Mouse (Mus musculus) hindbrain, embryonic 14.5 days (tissue): ENCODE data around the gene Ndufs1. TPM values are rescaled to one million over a fixed set of nuclear protein-coding genes. Genes with fewer than 3 reads are reported as not detected.
A peak's percentile ranks its signal among the peaks of the same experiment; 100 is the strongest.

Experiments
- ATAC-seq: fragments of 200-750 bp; cut with Nextera tagmentation; 2 replicates; pipeline ENCODE4 v1.8.0; 2017; ENCODE audit warnings: moderate number of reproducible peaks, mild to moderate bottlenecking, moderate TSS enrichment, moderate library complexity; ENCODE audit not compliant: low FRiP score
- DNase-seq: peaks from one replicate; pipeline ENCODE4 v3.0.0-alpha.2; 2015; ENCODE audit warnings: low spot score
- H3K27ac ChIP-seq: fragments of 300-500 bp; sonication (generic); 2 replicates; pipeline ENCODE4 v1.5.1; 2014; ENCODE audit warnings: mild to moderate bottlenecking, moderate library complexity
- H3K27me3 ChIP-seq: fragments of 300-500 bp; sonication (generic); 2 replicates; pipeline ENCODE4 v1.6.1; 2014; ENCODE audit warnings: mild to moderate bottlenecking, low read length, mixed read lengths; ENCODE audit not compliant: control insufficient read depth, insufficient read depth
- H3K36me3 ChIP-seq: fragments of 300-500 bp; sonication (generic); replicated peaks from 2 replicates; pipeline ENCODE4 v1.6.1; 2014; ENCODE audit not compliant: control insufficient read depth, insufficient read depth
- H3K4me1 ChIP-seq: fragments of 300-500 bp; sonication (generic); replicated peaks from 2 replicates; pipeline ENCODE4 v1.6.1; 2014; ENCODE audit warnings: antibody characterized with exemption, low read length, mixed read lengths; ENCODE audit not compliant: control insufficient read depth, insufficient read depth
- H3K4me2 ChIP-seq: fragments of 300-500 bp; sonication (generic); replicated peaks from 2 replicates; pipeline ENCODE4 v1.6.1; 2014; ENCODE audit warnings: mild to moderate bottlenecking, moderate library complexity
- H3K4me3 ChIP-seq: fragments of 300-500 bp; sonication (generic); replicated peaks from 2 replicates; pipeline ENCODE4 v1.5.1; 2014; ENCODE audit warnings: mild to moderate bottlenecking, low read length
- H3K9ac ChIP-seq: fragments of 300-500 bp; sonication (generic); 2 replicates; pipeline ENCODE4 v1.6.1; 2014
- H3K9me3 ChIP-seq: fragments of 300-500 bp; sonication (generic); 2 replicates; pipeline ENCODE4 v1.6.1; 2016; ENCODE audit warnings: low read length; ENCODE audit not compliant: control insufficient read depth
- WGBS: fragments of 180-500 bp; shearing (Covaris S2); extraction: QIAGEN DNeasy Blood & Tissue Kit; methylation state at CpG from one replicate; pipeline ENCODE4 v1.1.7; 2014; 5-methylcytosine and 5-hydroxymethylcytosine counted together
- polyA plus RNA-seq: library from polyadenylated mRNA; unstranded; fragments of >200 nt; fragmentation: Nextera tagmentation; extraction: Ambion mirVana; gene quantifications from 2 replicates; pipeline ENCODE4 v1.2.1, GENCODE M21; 2014

The Ndufs1 gene
- 153 and 159 TPM in 2 replicates for polyA plus RNA-seq

GRCm38 (mm10) chr1:63176604-63177421 lies at the start of gene Ndufs1, which contains the start of gene Eef1b2:
Ndufs1 (minus strand) TSS chr1:63176833.
Eef1b2 (plus strand) TSS chr1:63176825.
- Histone ChIP-seq H3K36me3 (peaks cover 32% of the 10 kb centered on the region), H3K9me3 (no peaks in the 10 kb centered on the region), H3K27ac (peak within 1 kb of the TSS; percentile 90), H3K27me3 (no peaks in the 10 kb centered on the region), H3K9ac (peak within 1 kb of the TSS; percentile 92), H3K4me3 (peak within 1 kb of the TSS; percentile 84), H3K4me2 (peak within 1 kb of the TSS; percentile 78), H3K4me1 (peaks cover 24% of the 10 kb centered on the region)
- WGBS, result under 1% methylated on average over 72 of the region's 72 CpGs
- ATAC-seq (peak; percentile 93), DNase-seq (peak; percentile 99)

- WGBS, result 9% methylated on average over 7 of the region's 7 CpGs
- H3K36me3 ChIP-seq, result no peaks in the 10 kb centered on the region
- no peaks in the 10 kb centered on the region for H3K9me3 ChIP-seq
- no peak for ATAC-seq
- DNase-seq, result no peak
- H3K9ac ChIP-seq, result no peak overlapping the region
- no peaks in the 10 kb centered on the region for H3K4me1 ChIP-seq
- H3K4me3 ChIP-seq, result no peak overlapping the region
- no peaks in the 10 kb centered on the region for H3K27me3 ChIP-seq
- no peak overlapping the region for H3K4me2 ChIP-seq
- H3K27ac ChIP-seq, result no peak overlapping the region
These were observed 49.3 kb upstream of the Ndufs1 start for GRCm38 (mm10) chr1:63225890-63226289.

GRCm38 (mm10) chr1:63225009-63225408 lies 48.4 kb upstream of the Ndufs1 start:
- no peak overlapping the region for H3K4me3 ChIP-seq
- no peak for ATAC-seq
- no peak overlapping the region for H3K9ac ChIP-seq
- H3K27me3 ChIP-seq, result no peaks in the 10 kb centered on the region
- H3K27ac ChIP-seq, result no peak overlapping the region
- DNase-seq, result no peak
- H3K9me3 ChIP-seq, result no peaks in the 10 kb centered on the region
- no peak overlapping the region for H3K4me2 ChIP-seq
- 85% methylated on average over 4 of the region's 4 CpGs for WGBS
- H3K36me3 ChIP-seq, result no peaks in the 10 kb centered on the region
- no peaks in the 10 kb centered on the region for H3K4me1 ChIP-seq

GRCm38 (mm10) chr1:63219277-63219676 lies 42.6 kb upstream of the Ndufs1 start:
- ATAC-seq, result no peak
- H3K27me3 ChIP-seq, result no peaks in the 10 kb centered on the region
- WGBS, result 91% methylated on average over 4 of the region's 4 CpGs

GRCm38 (mm10) chr1:63214631-63215030 lies 38.0 kb upstream of the Ndufs1 start:
- Histone ChIP-seq H3K27ac (peak overlapping the region; percentile 24), H3K4me3 (no peak overlapping the region), H3K27me3 (no peaks in the 10 kb centered on the region), H3K4me1 (peaks cover 16% of the 10 kb centered on the region; the same call in 1 of the 2 replicates), H3K9me3 (no peaks in the 10 kb centered on the region), H3K36me3 (no peaks in the 10 kb centered on the region), H3K4me2 (no peak overlapping the region), H3K9ac (no peak overlapping the region)
- WGBS, result 42% methylated on average over 7 of the region's 7 CpGs
- DNase-seq (no peak), ATAC-seq (no peak; the same call in 1 of the 2 replicates)

More at GRCm38 (mm10) chr1:63219277-63219676, 42.6 kb upstream of the Ndufs1 start:
- Histone ChIP-seq H3K9me3 (no peaks in the 10 kb centered on the region), H3K36me3 (no peaks in the 10 kb centered on the region), H3K4me3 (no peak overlapping the region), H3K4me2 (no peak overlapping the region), H3K4me1 (peaks cover 6% of the 10 kb centered on the region; the same call in 1 of the 2 replicates), H3K9ac (no peak overlapping the region), H3K27ac (no peak overlapping the region)
- DNase-seq, result no peak

DNA sequence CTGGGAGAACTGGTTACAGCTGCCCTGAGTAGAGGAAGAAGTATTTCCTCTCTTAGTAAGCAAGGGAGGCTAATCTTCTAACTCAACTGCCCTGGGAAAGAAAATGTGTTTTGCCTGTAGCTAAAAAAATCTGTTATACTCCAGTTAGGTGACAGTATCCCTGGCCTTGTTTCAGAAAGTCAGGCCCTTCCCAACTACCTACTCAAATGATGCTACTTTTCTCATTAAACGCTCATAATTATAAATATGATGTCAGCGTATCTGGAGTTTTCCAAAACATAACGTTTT lies 37.6 kb upstream of the Ndufs1 start, which contains the start of gene Gpr1:
Gpr1 (minus strand) TSS at position 273 of the 288 bp plus-strand sequence.
- peak within 1 kb of the TSS; percentile 47 for H3K4me2 ChIP-seq
- peak within 1 kb of the TSS; percentile 1; the same call in 1 of the 2 replicates for H3K4me3 ChIP-seq
- no peaks in the 10 kb centered on the region for H3K36me3 ChIP-seq
- 40% methylated on average over 3 of the region's 3 CpGs for WGBS
- H3K27ac ChIP-seq, result peak within 1 kb of the TSS; percentile 57
- H3K9ac ChIP-seq, result peak within 1 kb of the TSS; percentile 50
- peaks cover 16% of the 10 kb centered on the region; the same call in 1 of the 2 replicates for H3K4me1 ChIP-seq
- no peaks in the 10 kb centered on the region for H3K27me3 ChIP-seq
- no peaks in the 10 kb centered on the region for H3K9me3 ChIP-seq
- DNase-seq (no peak), ATAC-seq (no peak)

DNA sequence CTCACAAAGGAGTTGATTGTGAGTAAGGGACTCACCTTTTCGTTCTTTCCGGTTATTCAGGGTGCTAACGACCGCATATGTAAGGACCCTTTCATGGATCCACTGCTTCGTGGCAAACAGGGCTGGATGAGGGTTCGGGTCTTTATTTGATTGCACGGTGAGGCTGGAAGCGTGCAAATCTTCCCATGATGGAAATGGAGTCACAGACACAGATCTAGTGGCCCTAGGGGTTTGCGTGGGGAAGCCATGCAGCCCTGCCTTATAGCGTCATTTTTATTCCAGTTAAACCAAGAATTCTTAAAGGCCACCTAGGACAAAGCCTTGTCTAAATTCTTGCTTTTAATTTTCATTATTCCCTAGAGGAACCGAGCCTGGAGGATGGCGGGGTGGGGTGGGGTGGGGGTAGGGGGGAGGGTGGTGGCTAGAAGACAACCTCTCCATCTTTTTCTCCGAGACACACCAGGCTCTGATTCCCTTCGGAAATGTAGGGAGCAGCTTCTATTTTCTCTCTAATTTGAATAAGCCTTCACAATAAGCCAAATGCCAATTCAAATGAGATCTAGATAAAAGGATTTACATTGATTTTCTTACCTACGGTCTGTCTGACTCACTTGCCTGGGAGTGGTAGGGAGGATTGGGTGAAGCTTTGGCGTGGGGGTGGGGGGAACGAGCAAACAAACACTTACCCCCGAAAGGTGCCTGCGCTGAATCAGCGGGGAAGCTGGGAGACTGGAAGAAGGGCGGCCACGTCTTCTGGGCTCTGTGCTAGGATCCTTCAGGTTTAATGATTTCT lies 37.0 kb upstream of the Ndufs1 start:
- Histone ChIP-seq H3K4me3 (peak overlapping the region; percentile 1; the same call in 1 of the 2 replicates), H3K4me2 (peak overlapping the region; percentile 47), H3K27me3 (no peaks in the 10 kb centered on the region), H3K4me1 (peaks cover 16% of the 10 kb centered on the region; the same call in 1 of the 2 replicates), H3K9me3 (no peaks in the 10 kb centered on the region), H3K9ac (peak overlapping the region; percentile 50), H3K27ac (peak overlapping the region; percentile 57), H3K36me3 (no peaks in the 10 kb centered on the region)
- DNase-seq (no peak), ATAC-seq (0 out of 2 replicates have a peak, but pooled peaks have one; percentile 31)
- 20% methylated on average over 22 of the region's 22 CpGs for WGBS

DNA sequence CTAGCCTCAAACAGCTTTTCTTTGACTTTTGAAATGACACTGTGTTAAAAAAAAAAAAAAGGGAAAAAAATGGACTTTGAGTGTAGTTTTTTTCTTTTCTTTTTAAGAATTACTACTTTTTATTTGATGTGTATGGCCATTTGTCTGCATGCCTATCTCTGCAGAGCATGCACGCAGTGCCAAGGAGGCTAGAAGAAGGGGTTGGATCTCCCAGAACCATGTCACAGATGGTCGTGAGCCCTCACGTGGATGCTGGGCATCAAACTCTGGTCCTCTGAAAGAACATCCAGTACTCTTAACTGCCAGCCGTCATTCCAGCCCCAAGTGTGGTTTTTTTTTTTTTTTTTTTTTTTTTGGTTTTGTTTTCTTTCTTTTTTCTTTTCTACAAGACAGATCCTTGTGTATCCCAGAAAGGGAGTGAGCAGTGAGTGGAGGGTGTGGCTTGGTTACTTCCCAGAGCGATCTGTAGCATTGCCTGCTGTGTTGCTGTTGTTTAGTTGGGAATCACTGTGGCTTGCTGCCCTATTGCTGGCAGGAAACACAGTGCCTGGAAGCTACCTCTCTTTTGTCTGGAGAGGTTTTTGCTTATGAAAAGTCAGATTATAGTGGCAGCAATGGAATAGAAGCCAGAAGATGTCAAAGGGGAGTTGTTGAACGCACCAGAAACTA lies 33.4 kb upstream of the Ndufs1 start:
- ATAC-seq, result no peak
- no peak overlapping the region for H3K4me3 ChIP-seq
- H3K27me3 ChIP-seq, result no peaks in the 10 kb centered on the region
- no peaks in the 10 kb centered on the region for H3K9me3 ChIP-seq
- H3K36me3 ChIP-seq, result no peaks in the 10 kb centered on the region
- no peak for DNase-seq
- no peak overlapping the region for H3K4me2 ChIP-seq
- no peak overlapping the region for H3K9ac ChIP-seq
- H3K4me1 ChIP-seq, result peaks cover 16% of the 10 kb centered on the region; the same call in 1 of the 2 replicates
- WGBS, result 21% methylated on average over 6 of the region's 6 CpGs
- H3K27ac ChIP-seq, result no peak overlapping the region
